Mouse (Mus musculus) small intestine, adult 2 months (tissue): Measurements from ENCODE around the gene Foxn3. TPM values are rescaled to one million over a fixed set of nuclear protein-coding genes. Genes with fewer than 3 reads are reported as not detected.

Experiments
- H3K27ac ChIP-seq: fragments of 200-500 bp; 2 replicates; pipeline ENCODE4 v1.5.1; 2012; ENCODE audit warnings: low read depth, low read length, control low read depth, inconsistent platforms; ENCODE audit not compliant: insufficient read depth
- H3K27me3 ChIP-seq: fragments of 200-500 bp; 2 replicates; pipeline ENCODE4 v1.6.1; 2012; ENCODE audit warnings: mild to moderate bottlenecking, moderate library complexity, low read length, inconsistent platforms; ENCODE audit not compliant: control insufficient read depth, insufficient read depth
- H3K36me3 ChIP-seq: fragments of 200-500 bp; 2 replicates; pipeline ENCODE4 v1.6.1; 2012; ENCODE audit warnings: mild to moderate bottlenecking, low read length, control low read depth, inconsistent platforms; ENCODE audit not compliant: control insufficient read depth, insufficient read depth
- H3K4me1 ChIP-seq: fragments of 200-500 bp; 2 replicates; pipeline ENCODE4 v1.6.1; 2012; ENCODE audit warnings: low read length, inconsistent platforms, mixed read lengths; ENCODE audit not compliant: control insufficient read depth, insufficient read depth, insufficient read length
- H3K4me3 ChIP-seq: fragments of 200-500 bp; 2 replicates; pipeline ENCODE4 v1.5.1; 2012; ENCODE audit warnings: low read depth, mild to moderate bottlenecking, control low read depth, inconsistent platforms, low read length, moderate library complexity
- CTCF ChIP-seq: fragments of 200-500 bp; IDR thresholded peaks from 2 replicates; pipeline ENCODE4 v1.5.1; 2012; ENCODE audit warnings: low read depth, mild to moderate bottlenecking, control low read depth, inconsistent platforms, low read length, moderate library complexity, mixed read lengths; ENCODE audit not compliant: insufficient replicate concordance, insufficient read length; ENCODE audit errors: extremely low read depth
- POLR2A ChIP-seq: fragments of 200-500 bp; IDR thresholded peaks from 2 replicates; pipeline ENCODE4 v1.6.1; 2012; ENCODE audit warnings: low read depth, mild to moderate bottlenecking, control low read depth, inconsistent platforms, low read length, moderate library complexity
- WGBS: fragments of 180-500 bp; shearing (Covaris S2); methylation state at CpG from one replicate; pipeline ENCODE4 v1.1.7; 2018; 5-methylcytosine and 5-hydroxymethylcytosine counted together
- polyA plus RNA-seq: library from polyadenylated mRNA; depleted of rRNA; stranded (reverse); fragments of >200 nt; gene quantifications from 2 replicates; pipeline ENCODE4 v1.2.3, GENCODE M21; 2012

The Foxn3 gene
- polyA plus RNA-seq, 1 experiment, result 17.5 TPM

DNA sequence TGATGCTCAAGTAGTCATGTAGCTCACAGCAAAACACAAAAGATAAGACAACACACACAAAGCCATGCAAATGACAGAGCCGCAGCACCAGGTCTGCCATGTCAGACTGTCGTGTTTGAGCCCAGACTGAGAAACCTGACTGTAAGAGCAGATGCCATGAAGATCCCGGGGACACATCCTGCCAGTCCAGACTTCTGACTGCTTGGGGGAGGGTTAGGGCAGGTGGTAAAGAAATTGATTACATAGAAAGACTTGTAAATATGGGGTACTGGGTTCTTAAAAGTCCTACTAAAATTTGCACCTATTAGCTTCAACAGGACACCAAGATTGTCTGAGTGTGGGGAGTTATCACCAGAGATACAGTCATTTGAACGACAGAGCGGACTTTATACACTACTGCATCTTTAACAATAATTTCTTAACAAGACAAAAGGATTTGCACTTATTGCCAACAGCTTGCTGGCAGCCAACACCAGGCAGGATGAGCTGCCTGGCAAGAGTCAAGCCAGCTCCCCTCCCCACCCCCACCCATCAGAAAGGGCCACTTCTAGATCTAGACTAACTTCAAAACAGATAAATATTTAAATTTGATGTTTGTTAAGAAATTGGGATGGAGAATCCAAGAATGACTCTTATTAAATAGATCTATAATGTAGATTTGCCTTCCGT, 256.7 kb downstream of the Foxn3 start:
- 73% methylated on average over 6 of the region's 6 CpGs for WGBS
- Histone ChIP-seq H3K4me3 (no peak overlapping the region), H3K36me3 (no peaks in the 10 kb centered on the region), H3K27ac (no peak overlapping the region), H3K4me1 (peaks cover 5% of the 10 kb centered on the region; the same call in 1 of the 2 replicates), H3K27me3 (no peaks in the 10 kb centered on the region)
- TF ChIP-seq CTCF (no peak), POLR2A (no peak)

DNA sequence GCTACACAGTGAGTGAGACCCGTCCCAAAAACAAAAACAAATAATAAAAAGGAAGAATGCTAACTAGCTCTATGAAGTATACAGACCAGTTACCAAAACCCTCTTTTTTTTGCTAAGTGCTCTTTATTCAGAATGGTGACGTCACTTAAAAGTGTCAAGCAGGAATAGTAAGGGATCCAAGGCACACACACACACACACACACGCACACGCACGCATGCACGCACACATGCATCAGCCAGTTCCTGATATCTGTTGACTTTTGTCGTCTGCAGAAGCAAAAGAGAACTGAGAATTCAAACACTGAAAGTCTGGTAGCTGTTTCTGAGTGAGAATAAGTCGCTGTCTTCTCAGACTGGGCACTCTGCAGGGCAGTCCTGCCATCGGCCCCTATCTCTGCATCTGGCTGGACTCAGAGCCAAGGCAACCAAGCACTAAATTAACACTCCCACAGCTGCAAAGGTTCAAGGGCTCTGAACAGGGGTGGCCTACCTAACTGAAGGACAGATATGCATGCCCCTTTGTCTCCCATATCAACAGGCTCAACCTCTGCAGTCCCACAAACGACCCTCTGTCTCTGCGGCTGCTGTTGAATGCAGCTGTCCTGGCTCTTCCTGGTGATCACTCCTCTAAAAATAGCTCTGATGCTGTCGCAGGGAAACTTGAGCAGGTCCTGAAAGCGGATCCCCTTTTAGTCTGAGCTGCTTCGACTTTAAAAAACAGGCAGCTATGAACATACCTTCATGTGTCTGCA, 257.4 kb downstream of the Foxn3 start:
- H3K27ac ChIP-seq, result no peak overlapping the region
- H3K27me3 ChIP-seq, result no peaks in the 10 kb centered on the region
- WGBS, result 70% methylated on average over 14 of the region's 14 CpGs
- TF ChIP-seq POLR2A (no peak), CTCF (no peak)
- H3K4me3 ChIP-seq, result no peak overlapping the region
- no peaks in the 10 kb centered on the region for H3K36me3 ChIP-seq
- H3K4me1 ChIP-seq, result peaks cover 5% of the 10 kb centered on the region; the same call in 1 of the 2 replicates

- no peaks in the 10 kb centered on the region for H3K36me3 ChIP-seq
- no peak overlapping the region for H3K27ac ChIP-seq
- WGBS, result 67% methylated on average over 2 of the region's 2 CpGs
- peaks cover 5% of the 10 kb centered on the region; the same call in 1 of the 2 replicates for H3K4me1 ChIP-seq
- H3K4me3 ChIP-seq, result no peak overlapping the region
- H3K27me3 ChIP-seq, result no peaks in the 10 kb centered on the region
- no peak for TF ChIP-seq POLR2A
- no peak for TF ChIP-seq CTCF
Observed at GRCm38 (mm10) chr12:99305324-99305723, 258.1 kb downstream of the Foxn3 start.

DNA sequence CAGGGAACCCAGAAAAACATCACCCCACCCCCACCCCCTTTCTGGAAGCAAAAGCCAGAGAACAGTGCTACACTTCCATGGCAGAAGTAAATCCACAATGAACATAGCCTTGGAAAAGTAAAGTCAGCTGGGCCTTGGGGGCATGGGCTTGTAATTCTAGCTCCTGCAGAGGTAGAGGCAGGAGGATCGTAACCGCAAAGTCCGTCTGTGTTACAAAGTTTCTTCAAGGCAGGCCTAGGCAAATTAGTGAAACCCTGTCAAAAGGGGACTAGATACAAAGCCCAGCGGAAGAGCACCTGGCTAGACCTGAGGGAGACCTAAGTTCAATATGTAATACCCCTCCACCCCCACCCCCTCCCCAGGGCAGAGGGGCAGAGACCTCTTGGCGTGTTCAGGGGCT, 259.3 kb downstream of the Foxn3 start:
- Histone ChIP-seq H3K27ac (no peak overlapping the region), H3K27me3 (no peaks in the 10 kb centered on the region), H3K4me1 (peaks cover 5% of the 10 kb centered on the region; the same call in 1 of the 2 replicates), H3K4me3 (no peak overlapping the region), H3K36me3 (no peaks in the 10 kb centered on the region)
- TF ChIP-seq CTCF, result no peak
- TF ChIP-seq POLR2A, result no peak
- WGBS, result 94% methylated on average over 5 of the region's 5 CpGs

- no peak for TF ChIP-seq POLR2A
- TF ChIP-seq CTCF, result no peak
- Histone ChIP-seq H3K4me1 (peaks cover 5% of the 10 kb centered on the region; the same call in 1 of the 2 replicates), H3K36me3 (no peaks in the 10 kb centered on the region), H3K27ac (no peak overlapping the region), H3K27me3 (no peaks in the 10 kb centered on the region), H3K4me3 (no peak overlapping the region)
- WGBS, result 80% methylated on average over 6 of the region's 6 CpGs
Observed at GRCm38 (mm10) chr12:99303581-99303980, 259.8 kb downstream of the Foxn3 start.

GRCm38 (mm10) chr12:99299900-99300299, 263.5 kb downstream of the Foxn3 start:
- no peaks in the 10 kb centered on the region for H3K27me3 ChIP-seq
- 0 out of 2 replicates have a peak, but pooled peaks cover 1% of the 10 kb centered on the region for H3K4me1 ChIP-seq
- H3K4me3 ChIP-seq, result no peak overlapping the region
- WGBS, result 53% methylated on average over 4 of the region's 4 CpGs
- no peak overlapping the region for H3K27ac ChIP-seq
- TF ChIP-seq CTCF, result no peak
- no peak for TF ChIP-seq POLR2A
- no peaks in the 10 kb centered on the region for H3K36me3 ChIP-seq

DNA sequence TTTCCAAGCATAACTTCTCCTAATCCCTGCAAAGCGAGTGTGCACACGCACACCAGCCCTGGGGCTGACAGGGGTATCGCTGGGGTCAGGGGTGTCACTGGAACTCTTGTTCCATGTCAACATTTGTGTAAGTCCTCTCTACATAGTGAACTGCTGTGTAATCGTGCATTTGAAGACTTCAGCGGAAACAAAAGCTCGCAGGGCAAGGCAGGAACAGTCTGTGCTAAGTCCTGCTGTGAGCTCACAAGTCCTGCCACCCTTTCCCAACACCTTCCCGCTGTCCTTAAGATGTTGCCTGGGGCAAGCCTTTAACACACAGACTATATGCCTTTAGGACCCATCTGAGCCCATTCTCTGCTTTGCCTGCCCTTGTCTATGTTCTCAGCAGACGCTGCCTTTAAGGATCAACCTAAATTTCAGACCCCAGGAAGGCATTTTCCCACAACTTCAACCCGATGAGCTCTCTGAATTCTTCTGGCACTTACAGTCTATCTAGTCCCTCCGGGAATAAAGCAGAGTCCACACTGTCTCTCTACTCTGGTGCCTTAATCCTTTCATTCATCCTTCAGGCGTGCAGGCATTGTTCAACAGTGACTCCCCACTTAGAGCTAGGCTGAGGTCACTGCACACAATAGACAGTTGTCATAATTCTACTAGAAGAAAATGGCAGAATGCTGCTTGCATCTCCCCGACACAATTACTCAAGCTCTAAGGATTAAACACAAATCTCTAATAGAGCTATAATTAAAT, 264.4 kb downstream of the Foxn3 start:
- Histone ChIP-seq H3K36me3 (no peaks in the 10 kb centered on the region), H3K27me3 (no peaks in the 10 kb centered on the region), H3K4me3 (no peak overlapping the region), H3K27ac (no peak overlapping the region), H3K4me1 (no peaks in the 10 kb centered on the region)
- 82% methylated on average over 12 of the region's 12 CpGs for WGBS
- TF ChIP-seq POLR2A, result no peak
- TF ChIP-seq CTCF, result no peak
